Mouse (Mus musculus) left cerebral cortex, adult 18-20 months (tissue): ENCODE measurements around the gene Bag3. TPM values are rescaled to one million over a fixed set of nuclear protein-coding genes. Genes with fewer than 3 reads are reported as not detected.

Experiments used
- DNase-seq, 2 experiments: peaks; one replicate each; pipeline ENCODE4 v3.0.0; 2021 to 2022; ENCODE audit warnings: low spot score in 2 of 2, mixed read lengths in 1 of 2
- total RNA-seq, 2 experiments: library from RNA; stranded (reverse); gene quantifications; 2 replicates each; pipeline ENCODE4 v1.2.3; 2021

The Bag3 gene
- total RNA-seq, 2 experiments from 2014 or later, result 9.4 to 10.2 TPM

GRCm38 (mm10) chr7:128536074-128536473, 12.7 kb downstream of the Bag3 start:
- DNase-seq, result no peak

- DNase-seq, result no peak
These were observed 14.3 kb downstream of the Bag3 start for GRCm38 (mm10) chr7:128537676-128538075.

- DNase-seq, result no peak
These were observed 14.8 kb downstream of the Bag3 start for GRCm38 (mm10) chr7:128538196-128538595.

GRCm38 (mm10) chr7:128538769-128539168, 15.4 kb downstream of the Bag3 start:
- no peak for DNase-seq

GRCm38 (mm10) chr7:128540111-128540510, 16.7 kb downstream of the Bag3 start:
- DNase-seq, result no peak

GRCm38 (mm10) chr7:128540734-128541133, 17.3 kb downstream of the Bag3 start:
- DNase-seq, result no peak

- peak; percentile 25 to 31 for DNase-seq
These were observed 17.8 kb downstream of the Bag3 start for GRCm38 (mm10) chr7:128541186-128541585.

GRCm38 (mm10) chr7:128541771-128542170, 18.4 kb downstream of the Bag3 start:
- DNase-seq, result no peak

- DNase-seq, result no peak
These were observed 19.1 kb downstream of the Bag3 start for GRCm38 (mm10) chr7:128542488-128542887.

GRCm38 (mm10) chr7:128543148-128543855, 19.9 kb downstream of the Bag3 start:
- no peak for DNase-seq

GRCm38 (mm10) chr7:128543961-128544360, 20.5 kb downstream of the Bag3 start:
- DNase-seq, result no peak

- no peak for DNase-seq
These were observed 21.3 kb downstream of the Bag3 start for GRCm38 (mm10) chr7:128544566-128545262.

GRCm38 (mm10) chr7:128546031-128546430, 22.6 kb downstream of the Bag3 start:
- DNase-seq, result no peak

- no peak for DNase-seq
These were observed 25.7 kb downstream of the Bag3 start for GRCm38 (mm10) chr7:128549137-128549536.

GRCm38 (mm10) chr7:128550328-128551086, 27.1 kb downstream of the Bag3 start:
- no peak for DNase-seq

- DNase-seq, result no peak
These were observed 27.7 kb downstream of the Bag3 start for GRCm38 (mm10) chr7:128551087-128551457.

GRCm38 (mm10) chr7:128553105-128553705, 29.8 kb downstream of the Bag3 start:
- DNase-seq, result no peak

- peak; percentile 52 to 68 for DNase-seq
These were observed 31.1 kb downstream of the Bag3 start for GRCm38 (mm10) chr7:128554502-128554901.

- DNase-seq, result no peak
These were observed 31.8 kb downstream of the Bag3 start for GRCm38 (mm10) chr7:128555141-128555750.

- DNase-seq, result no peak
These were observed 33.6 kb downstream of the Bag3 start for GRCm38 (mm10) chr7:128556923-128557430.

- DNase-seq, result no peak
These were observed 40.0 kb downstream of the Bag3 start for GRCm38 (mm10) chr7:128563373-128563772.
